Mouse (Mus musculus): ENCODE results near the gene Ccdc12. TPM values are rescaled to one million over a fixed set of nuclear protein-coding genes. Genes with fewer than 3 reads are reported as not detected.

The Ccdc12 gene
- polyA plus RNA-seq, 1 experiment from 2014 or later = 160 TPM

DNA sequence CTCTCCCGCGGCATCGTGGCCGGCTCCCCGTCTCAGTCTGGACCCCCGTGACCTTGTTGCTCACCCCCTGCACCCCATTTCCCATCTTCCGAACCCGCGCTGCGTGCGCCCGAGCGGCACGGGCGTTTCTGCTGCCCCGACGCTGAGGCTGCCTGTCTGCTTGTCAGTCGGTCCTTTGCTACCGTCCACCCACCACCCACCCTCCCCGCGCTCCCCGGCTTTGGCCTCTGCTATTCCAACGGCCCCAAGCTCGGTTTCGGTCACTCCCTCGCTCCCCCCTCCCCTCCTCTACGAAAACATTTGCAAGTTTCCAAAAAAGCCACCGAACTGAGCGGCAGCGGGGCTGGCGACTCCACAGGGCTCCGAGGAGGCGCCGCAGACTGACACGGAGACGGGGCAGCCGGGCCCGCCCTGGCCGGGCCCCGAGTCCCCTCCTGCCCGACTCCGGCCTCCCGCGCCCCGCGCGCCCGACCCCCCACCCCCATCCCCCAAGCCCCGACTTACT is 86.7 kb downstream of the Ccdc12 start:
- WGBS = 1% methylated on average over 49 of the region's 49 CpGs
- H3K36me3 ChIP-seq (ENCODE audit: control insufficient read depth, insufficient read depth, low read length) = no peaks in the 10 kb centered on the region; the same call in 1 of the 2 replicates
- H3K4me3 ChIP-seq (ENCODE audit: low read length) = peak overlapping the region; percentile 73
- H3K9ac ChIP-seq (ENCODE audit: low read depth, low read length) = peak overlapping the region; percentile 88
- peak overlapping the region; percentile 86 for H3K27ac ChIP-seq (ENCODE audit: low read depth, low read length)
- ATAC-seq (ENCODE audit: low FRiP score, low TSS enrichment) = 0 out of 2 replicates have a peak, but pooled peaks have one; percentile 20
- peaks cover 39% of the 10 kb centered on the region for H3K4me1 ChIP-seq (ENCODE audit: control insufficient read depth, insufficient read depth, low read length)
- H3K4me2 ChIP-seq (replicated peaks; ENCODE audit: low read depth, low read length) = peak overlapping the region; percentile 89
- no peaks in the 10 kb centered on the region for H3K9me3 ChIP-seq (ENCODE audit: control insufficient read depth, low read length)
- peaks cover 7% of the 10 kb centered on the region; the same call in 1 of the 2 replicates for H3K27me3 ChIP-seq (ENCODE audit: control insufficient read depth, insufficient read depth, low read length)

DNA sequence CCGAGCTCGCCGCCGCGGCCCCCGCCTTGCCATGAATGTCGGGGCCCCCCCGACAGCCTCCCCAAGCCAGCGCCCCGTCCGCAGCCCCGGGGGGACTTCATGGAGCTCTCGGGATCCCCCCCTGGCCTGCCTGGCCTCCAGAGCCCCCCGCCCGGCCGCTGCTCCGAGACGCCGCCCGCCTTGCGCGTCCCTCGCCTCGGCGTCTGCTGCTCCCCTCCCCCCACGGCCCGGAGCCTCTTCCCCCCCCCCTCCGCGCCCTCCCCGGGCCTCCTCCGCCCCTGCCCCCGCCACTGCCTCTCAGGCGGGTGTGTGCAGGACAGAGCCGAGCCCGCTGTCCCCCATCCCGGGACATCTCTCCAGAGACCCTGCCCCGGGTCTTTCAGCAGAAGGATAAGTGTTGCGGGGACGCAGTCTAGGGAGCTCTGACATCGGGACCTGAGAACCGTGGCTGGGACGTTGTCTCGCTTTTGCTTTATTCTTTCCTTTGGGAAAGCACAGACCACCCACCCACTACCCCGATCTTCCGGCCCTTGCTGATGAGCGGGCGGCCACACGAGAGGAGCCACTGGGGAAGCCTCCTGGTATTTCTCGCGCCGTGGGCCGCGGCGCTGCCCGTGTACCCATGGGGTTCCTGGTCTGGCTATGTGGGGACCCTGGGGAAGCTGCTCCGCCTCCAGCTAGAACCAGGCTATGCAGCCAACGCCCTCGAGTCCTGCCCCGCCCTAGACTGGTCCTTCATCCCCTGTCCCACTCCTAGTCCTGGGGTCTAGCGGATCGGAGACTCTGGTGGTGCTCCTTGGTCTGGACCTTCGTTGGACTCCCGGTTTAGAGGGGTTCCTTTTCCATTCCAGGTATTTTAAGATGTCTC is 87.4 kb downstream of the Ccdc12 start:
- WGBS = 4% methylated on average over 50 of the region's 63 CpGs
- Histone ChIP-seq H3K9me3 (ENCODE audit: control insufficient read depth, low read length) (no peaks in the 10 kb centered on the region), H3K4me2 (replicated peaks; ENCODE audit: low read depth, low read length) (peak overlapping the region; percentile 89), H3K4me3 (ENCODE audit: low read length) (peak overlapping the region; percentile 73), H3K36me3 (ENCODE audit: control insufficient read depth, insufficient read depth, low read length) (no peaks in the 10 kb centered on the region; the same call in 1 of the 2 replicates), H3K27ac (ENCODE audit: low read depth, low read length) (peak overlapping the region; percentile 86), H3K4me1 (ENCODE audit: control insufficient read depth, insufficient read depth, low read length) (peaks cover 39% of the 10 kb centered on the region), H3K9ac (ENCODE audit: low read depth, low read length) (peak overlapping the region; percentile 88), H3K27me3 (ENCODE audit: control insufficient read depth, insufficient read depth, low read length) (peaks cover 7% of the 10 kb centered on the region; the same call in 1 of the 2 replicates)
- peak; percentile 32 for ATAC-seq (ENCODE audit: low FRiP score, low TSS enrichment)

DNA sequence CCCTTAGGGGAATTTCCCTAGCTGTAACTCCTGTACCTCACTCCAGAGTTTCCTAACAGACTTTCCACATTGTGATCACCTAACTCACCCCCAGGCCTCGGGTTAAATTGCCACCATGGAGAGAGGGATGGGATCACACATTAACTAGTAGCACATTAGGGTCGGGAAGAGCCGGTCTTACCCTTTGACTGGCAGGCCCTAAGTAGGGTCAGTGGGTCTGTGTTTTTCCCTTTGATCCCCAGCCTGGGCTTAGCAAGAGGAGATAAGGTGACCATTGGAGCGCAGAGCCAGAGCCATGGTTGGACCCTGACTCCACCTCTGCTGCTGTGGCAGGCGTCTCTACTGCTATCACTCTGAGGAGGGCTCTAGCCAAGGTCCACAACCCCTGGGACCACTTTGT is 89.4 kb downstream of the Ccdc12 start:
- Histone ChIP-seq H3K4me3 (ENCODE audit: low read length) (no peak overlapping the region), H3K9ac (ENCODE audit: low read depth, low read length) (no peak overlapping the region), H3K4me1 (ENCODE audit: control insufficient read depth, insufficient read depth, low read length) (peaks cover 54% of the 10 kb centered on the region)

GRCm38 (mm10) chr9:110746238-110746637 is 89.9 kb downstream of the Ccdc12 start:
- 0 out of 2 replicates have a peak, but pooled peaks have one; percentile 4 for ATAC-seq (ENCODE audit: low FRiP score, low TSS enrichment)
- H3K36me3 ChIP-seq (ENCODE audit: control insufficient read depth, insufficient read depth, low read length) = no peaks in the 10 kb centered on the region
- H3K9me3 ChIP-seq (ENCODE audit: control insufficient read depth, low read length) = no peaks in the 10 kb centered on the region
- WGBS = 9% methylated on average over 5 of the region's 5 CpGs
- H3K4me2 ChIP-seq (replicated peaks; ENCODE audit: low read depth, low read length) = 0 out of 2 replicates have a peak overlapping the region, but pooled peaks have one; percentile 6
- peak overlapping the region; percentile 14 for H3K27ac ChIP-seq (ENCODE audit: low read depth, low read length)
- H3K4me3 ChIP-seq (ENCODE audit: low read length) = no peak overlapping the region
- peak overlapping the region; percentile 28; the same call in 1 of the 2 replicates for H3K9ac ChIP-seq (ENCODE audit: low read depth, low read length)
- H3K27me3 ChIP-seq (ENCODE audit: control insufficient read depth, insufficient read depth, low read length) = peaks cover 7% of the 10 kb centered on the region; the same call in 1 of the 2 replicates
- peaks cover 54% of the 10 kb centered on the region for H3K4me1 ChIP-seq (ENCODE audit: control insufficient read depth, insufficient read depth, low read length)

More for the DNA sequence above, 89.4 kb downstream of the Ccdc12 start:
- no peaks in the 10 kb centered on the region for H3K36me3 ChIP-seq (ENCODE audit: control insufficient read depth, insufficient read depth, low read length)
- no peaks in the 10 kb centered on the region for H3K9me3 ChIP-seq (ENCODE audit: control insufficient read depth, low read length)
- peak; percentile 11; the same call in 1 of the 2 replicates for ATAC-seq (ENCODE audit: low FRiP score, low TSS enrichment)
- H3K27ac ChIP-seq (ENCODE audit: low read depth, low read length) = peak overlapping the region; percentile 14; the same call in 1 of the 2 replicates
- H3K4me2 ChIP-seq (replicated peaks; ENCODE audit: low read depth, low read length) = 0 out of 2 replicates have a peak overlapping the region, but pooled peaks have one; percentile 6
- peaks cover 7% of the 10 kb centered on the region; the same call in 1 of the 2 replicates for H3K27me3 ChIP-seq (ENCODE audit: control insufficient read depth, insufficient read depth, low read length)
- 11% methylated on average over 5 of the region's 5 CpGs for WGBS

- Histone ChIP-seq H3K4me2 (replicated peaks; ENCODE audit: low read depth, low read length) (0 out of 2 replicates have a peak within 1 kb of the TSS, but pooled peaks have one; percentile 6), H3K36me3 (ENCODE audit: control insufficient read depth, insufficient read depth, low read length) (no peaks in the 10 kb centered on the region), H3K9me3 (ENCODE audit: control insufficient read depth, low read length) (no peaks in the 10 kb centered on the region), H3K4me1 (ENCODE audit: control insufficient read depth, insufficient read depth, low read length) (peaks cover 57% of the 10 kb centered on the region), H3K4me3 (ENCODE audit: low read length) (no peak within 1 kb of the TSS), H3K27ac (ENCODE audit: low read depth, low read length) (peak within 1 kb of the TSS; percentile 32), H3K27me3 (ENCODE audit: control insufficient read depth, insufficient read depth, low read length) (peaks cover 7% of the 10 kb centered on the region; the same call in 1 of the 2 replicates), H3K9ac (ENCODE audit: low read depth, low read length) (peak within 1 kb of the TSS; percentile 28; the same call in 1 of the 2 replicates)
- 46% methylated on average over 7 of the region's 7 CpGs for WGBS
- ATAC-seq (ENCODE audit: low FRiP score, low TSS enrichment) = no peak
Observed at GRCm38 (mm10) chr9:110746961-110747360, 90.7 kb downstream of the Ccdc12 start, which contains the start of gene Pth1r. Pth1r (minus strand) TSS chr9:110747145.

DNA sequence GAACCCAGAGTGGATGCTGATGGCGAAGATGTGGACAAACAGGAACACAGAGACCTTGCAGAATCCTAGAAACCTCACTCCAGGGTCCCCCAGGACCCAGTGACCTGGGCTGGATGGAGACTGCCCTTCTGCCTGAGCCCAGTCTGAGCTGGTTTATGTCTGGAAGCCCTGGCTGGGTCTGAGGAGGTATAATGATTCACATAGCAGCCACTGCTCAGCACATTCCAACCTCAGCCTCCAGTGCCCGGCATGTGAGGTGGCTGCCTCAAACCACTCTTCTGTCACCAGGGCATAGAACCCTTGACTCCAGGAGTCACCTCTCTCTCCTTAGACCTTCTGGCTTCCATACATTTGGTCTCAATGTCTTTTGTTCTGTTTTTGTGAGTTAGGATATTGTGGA is 92.1 kb downstream of the Ccdc12 start:
- Histone ChIP-seq H3K4me1 (ENCODE audit: control insufficient read depth, insufficient read depth, low read length) (peaks cover 58% of the 10 kb centered on the region), H3K9ac (ENCODE audit: low read depth, low read length) (no peak overlapping the region), H3K4me3 (ENCODE audit: low read length) (no peak overlapping the region), H3K27ac (ENCODE audit: low read depth, low read length) (0 out of 2 replicates have a peak overlapping the region, but pooled peaks have one; percentile 32), H3K27me3 (ENCODE audit: control insufficient read depth, insufficient read depth, low read length) (peaks cover 7% of the 10 kb centered on the region; the same call in 1 of the 2 replicates), H3K9me3 (ENCODE audit: control insufficient read depth, low read length) (no peaks in the 10 kb centered on the region), H3K36me3 (ENCODE audit: control insufficient read depth, insufficient read depth, low read length) (no peaks in the 10 kb centered on the region), H3K4me2 (replicated peaks; ENCODE audit: low read depth, low read length) (no peak overlapping the region)
- ATAC-seq (ENCODE audit: low FRiP score, low TSS enrichment) = no peak
- 66% methylated on average over 2 of the region's 2 CpGs for WGBS

- Histone ChIP-seq H3K4me2 (replicated peaks; ENCODE audit: low read depth, low read length) (no peak overlapping the region; the same call in 1 of the 2 replicates), H3K4me3 (ENCODE audit: low read length) (no peak overlapping the region), H3K27ac (ENCODE audit: low read depth, low read length) (peak overlapping the region; percentile 66), H3K27me3 (ENCODE audit: control insufficient read depth, insufficient read depth, low read length) (no peaks in the 10 kb centered on the region), H3K36me3 (ENCODE audit: control insufficient read depth, insufficient read depth, low read length) (no peaks in the 10 kb centered on the region), H3K9ac (ENCODE audit: low read depth, low read length) (no peak overlapping the region; the same call in 1 of the 2 replicates), H3K9me3 (ENCODE audit: control insufficient read depth, low read length) (no peaks in the 10 kb centered on the region), H3K4me1 (ENCODE audit: control insufficient read depth, insufficient read depth, low read length) (peaks cover 53% of the 10 kb centered on the region)
- 13% methylated on average over 13 of the region's 14 CpGs for WGBS
- peak; percentile 34 for ATAC-seq (ENCODE audit: low FRiP score, low TSS enrichment)
Observed at GRCm38 (mm10) chr9:110750404-110751187, 94.3 kb downstream of the Ccdc12 start.

- H3K9ac ChIP-seq (ENCODE audit: low read depth, low read length) = no peak overlapping the region
- peak overlapping the region; percentile 66; the same call in 1 of the 2 replicates for H3K27ac ChIP-seq (ENCODE audit: low read depth, low read length)
- H3K4me1 ChIP-seq (ENCODE audit: control insufficient read depth, insufficient read depth, low read length) = peaks cover 45% of the 10 kb centered on the region
- no peak overlapping the region for H3K4me3 ChIP-seq (ENCODE audit: low read length)
- H3K9me3 ChIP-seq (ENCODE audit: control insufficient read depth, low read length) = no peaks in the 10 kb centered on the region
- H3K4me2 ChIP-seq (replicated peaks; ENCODE audit: low read depth, low read length) = no peak overlapping the region
- H3K36me3 ChIP-seq (ENCODE audit: control insufficient read depth, insufficient read depth, low read length) = no peaks in the 10 kb centered on the region
- 69% methylated on average over 5 of the region's 5 CpGs for WGBS
- no peak for ATAC-seq (ENCODE audit: low FRiP score, low TSS enrichment)
- H3K27me3 ChIP-seq (ENCODE audit: control insufficient read depth, insufficient read depth, low read length) = no peaks in the 10 kb centered on the region
Observed at GRCm38 (mm10) chr9:110751412-110751811, 95.1 kb downstream of the Ccdc12 start.
